Mouse (Mus musculus): Measurements from ENCODE around the gene Crcp.
"Not testable (repeated sequence)": the region's sequence is repeated elsewhere in the genome, so short reads cannot be mapped to it uniquely, and the experiment has no call there.

The Crcp gene

GRCm38 (mm10) chr5:130023067-130023766, 5.9 kb upstream of the Crcp start:
- DNase-seq (ENCODE audit: extremely low read depth, low read depth, low spot score) = no peak

- DNase-seq (ENCODE audit: extremely low read depth, low read depth, low spot score) = peak; percentile 65
These were observed 5.1 kb upstream of the Crcp start for GRCm38 (mm10) chr5:130023767-130024539.

GRCm38 (mm10) chr5:130027134-130027533, 2.0 kb upstream of the Crcp start:
- DNase-seq (ENCODE audit: extremely low read depth, low read depth, low spot score) = no peak

- DNase-seq (ENCODE audit: extremely low read depth, low read depth, low spot score) = no peak
These were observed 1.4 kb upstream of the Crcp start for GRCm38 (mm10) chr5:130027696-130028095.

GRCm38 (mm10) chr5:130031410-130032390, 2.6 kb downstream of the Crcp start:
- no peak for DNase-seq (ENCODE audit: extremely low read depth, low read depth, low spot score)

- no peak for DNase-seq (ENCODE audit: extremely low read depth, low read depth, low spot score)
These were observed 4.8 kb downstream of the Crcp start for GRCm38 (mm10) chr5:130033869-130034268.

GRCm38 (mm10) chr5:130036300-130036699, 7.2 kb downstream of the Crcp start:
- DNase-seq (ENCODE audit: extremely low read depth, low read depth, low spot score) = not testable (repeated sequence)

GRCm38 (mm10) chr5:130037752-130038455, 8.8 kb downstream of the Crcp start:
- DNase-seq (ENCODE audit: extremely low read depth, low read depth, low spot score) = no peak

- DNase-seq (ENCODE audit: extremely low read depth, low read depth, low spot score) = no peak
These were observed 11.7 kb downstream of the Crcp start for GRCm38 (mm10) chr5:130040797-130041196.

- no peak for DNase-seq (ENCODE audit: extremely low read depth, low read depth, low spot score)
These were observed 12.2 kb downstream of the Crcp start for GRCm38 (mm10) chr5:130041262-130041661.

- no peak for DNase-seq (ENCODE audit: extremely low read depth, low read depth, low spot score)
These were observed 14.7 kb downstream of the Crcp start for GRCm38 (mm10) chr5:130043741-130044140.

GRCm38 (mm10) chr5:130044201-130044695, 15.2 kb downstream of the Crcp start:
- DNase-seq (ENCODE audit: extremely low read depth, low read depth, low spot score) = peak; percentile 64

GRCm38 (mm10) chr5:130046100-130046499, 17.0 kb downstream of the Crcp start:
- DNase-seq (ENCODE audit: extremely low read depth, low read depth, low spot score) = no peak

- no peak for DNase-seq (ENCODE audit: extremely low read depth, low read depth, low spot score)
These were observed 17.5 kb downstream of the Crcp start for GRCm38 (mm10) chr5:130046589-130046988.

GRCm38 (mm10) chr5:130047013-130047412, 17.9 kb downstream of the Crcp start:
- no peak for DNase-seq (ENCODE audit: extremely low read depth, low read depth, low spot score)

GRCm38 (mm10) chr5:130048786-130049520, 19.9 kb downstream of the Crcp start:
- DNase-seq (ENCODE audit: extremely low read depth, low read depth, low spot score) = no peak

- DNase-seq (ENCODE audit: extremely low read depth, low read depth, low spot score) = no peak
These were observed 21.3 kb downstream of the Crcp start for GRCm38 (mm10) chr5:130050416-130050815.

- no peak for DNase-seq (ENCODE audit: extremely low read depth, low read depth, low spot score)
These were observed 22.2 kb downstream of the Crcp start for GRCm38 (mm10) chr5:130051073-130051860.

- DNase-seq (ENCODE audit: extremely low read depth, low read depth, low spot score) = no peak
These were observed 23.4 kb downstream of the Crcp start for GRCm38 (mm10) chr5:130052510-130052909.

Measured in fat pad, adult 2 months (tissue).